Comparison of ENCODE assay signal across 22 mouse cellular contexts in the genomic region with DNA sequence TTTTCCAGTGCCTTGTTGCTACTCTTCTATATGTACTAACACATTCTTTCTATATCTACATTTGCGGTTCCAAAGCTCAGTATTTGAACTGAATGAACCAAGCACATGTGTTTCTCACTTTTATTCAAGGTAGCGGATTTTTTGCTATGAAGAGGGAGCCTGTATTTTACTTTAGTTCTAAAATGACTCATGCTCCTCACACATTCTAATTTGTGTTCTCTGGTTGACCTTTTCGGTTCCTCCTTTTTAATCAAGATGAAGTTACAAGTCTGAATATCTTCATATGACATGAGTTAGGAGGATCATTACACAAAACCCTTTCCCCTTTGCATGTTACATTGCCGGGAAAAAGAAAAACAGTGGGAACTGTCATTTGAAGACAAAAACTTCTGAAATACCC.
"Had no signal": no experiment of that assay in that cellular context is flagged by ENCODE, and none has a peak within 500 bp of the region (broad histone marks: within the 10 kb centered on the region; RNA-seq: fewer than 3 reads in every experiment).

No protein-coding gene starts in this region.

- H3K27ac ChIP-seq: limb, embryonic 10.5 days; limb, embryonic 13.5 days; liver, embryonic 12.5 days; liver, embryonic 15.5 days; lung, embryonic 15.5 days; midbrain, embryonic 10.5 days; neural tube, embryonic 12.5 days; neural tube, embryonic 15.5 days; stomach, postnatal 0 days had no signal

- H3K9me3 ChIP-seq: limb, embryonic 10.5 days; liver, embryonic 12.5 days; liver, embryonic 15.5 days; lung, embryonic 15.5 days; neural tube, embryonic 12.5 days; neural tube, embryonic 15.5 days had no signal

- H3K9ac ChIP-seq: limb, embryonic 13.5 days; liver, embryonic 12.5 days; liver, embryonic 15.5 days; lung, embryonic 15.5 days; neural tube, embryonic 12.5 days; neural tube, embryonic 15.5 days had no signal

- H3K36me3 ChIP-seq: limb, embryonic 10.5 days; limb, embryonic 13.5 days; liver, embryonic 12.5 days; liver, embryonic 15.5 days; lung, embryonic 15.5 days; midbrain, embryonic 10.5 days; neural tube, embryonic 12.5 days; neural tube, embryonic 15.5 days had no signal

- H3K4me2 ChIP-seq: limb, embryonic 13.5 days; liver, embryonic 12.5 days; liver, embryonic 15.5 days; lung, embryonic 15.5 days; neural tube, embryonic 12.5 days; neural tube, embryonic 15.5 days had no signal

- ATAC-seq: liver, embryonic 12.5 days had no signal

- H3K27me3 ChIP-seq: limb, embryonic 13.5 days; liver, embryonic 12.5 days; liver, embryonic 15.5 days; lung, embryonic 15.5 days; megakaryocyte, embryonic 14.5 days; neural tube, embryonic 12.5 days; neural tube, embryonic 15.5 days had no signal

- H3K4me3 ChIP-seq: limb, embryonic 10.5 days; limb, embryonic 13.5 days; liver, embryonic 12.5 days; liver, embryonic 15.5 days; lung, embryonic 15.5 days; megakaryocyte, embryonic 14.5 days; midbrain, embryonic 10.5 days; neural tube, embryonic 12.5 days; neural tube, embryonic 15.5 days had no signal

- DNase-seq: kidney, adult 18-20 months; kidney, adult 9 months; kidney, postnatal 14 days; kidney, postnatal 4 days; layer of hippocampus, adult 9-11 months; liver; lung, postnatal 10 days; lung, postnatal 36 days; midbrain, embryonic 14.5 days; retina, postnatal 1 day; right cerebral cortex, postnatal 25 days; thymus, postnatal 25 days had no signal

- H3K4me1 ChIP-seq: liver, embryonic 12.5 days; liver, embryonic 15.5 days; lung, embryonic 15.5 days; midbrain, embryonic 10.5 days; neural tube, embryonic 12.5 days; neural tube, embryonic 15.5 days had no signal
